Mouse (Mus musculus): ENCODE measurements around the gene Cse1l.

Gene Cse1l

DNA sequence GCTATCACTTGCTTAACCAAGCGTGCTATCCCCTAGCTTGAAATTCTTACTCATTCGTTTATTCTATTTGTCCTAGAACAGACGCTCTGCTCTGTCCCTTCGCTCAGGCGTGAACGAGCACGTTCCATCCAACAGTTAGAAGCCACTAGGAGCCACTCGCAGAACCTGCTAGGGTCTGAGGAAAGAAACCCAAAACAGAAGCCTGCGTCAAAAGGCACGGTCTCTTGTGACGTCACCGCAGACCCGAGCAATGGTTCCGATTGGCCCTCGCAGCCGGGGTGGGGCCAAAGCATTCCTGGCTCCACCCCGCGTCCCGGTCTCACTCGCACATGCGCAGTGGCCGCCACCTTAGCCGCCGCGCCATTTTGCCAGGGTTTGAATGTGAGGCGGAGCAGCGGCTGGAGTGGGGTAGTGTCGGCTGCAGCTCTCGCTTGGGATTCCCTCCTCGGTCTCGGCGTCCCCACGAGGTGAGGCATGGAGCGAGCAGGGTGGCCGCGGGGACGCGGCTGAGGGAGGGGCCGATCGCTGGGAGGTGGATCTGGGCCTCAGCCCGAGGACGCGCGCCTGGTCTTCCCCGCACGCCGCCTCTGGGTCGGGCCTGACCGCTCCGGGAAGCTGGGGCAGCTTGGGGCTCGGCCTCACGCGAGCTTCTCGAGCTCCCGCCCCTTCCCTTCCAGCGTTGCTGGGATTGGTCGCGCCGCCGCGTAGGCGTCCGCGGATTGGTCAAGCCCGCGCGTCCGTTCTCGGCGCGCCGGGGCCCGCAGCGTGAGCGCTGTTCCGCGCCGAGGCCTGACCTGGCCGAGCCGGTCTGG, at the start of gene Cse1l:
TSS of gene Cse1l (plus strand) at position 330 of the 812 bp plus-strand sequence.
- peak; percentile 98 to 99 for DNase-seq (ENCODE audit: inconsistent age in 2 of 2, low spot score in 1 of 2)

DNA sequence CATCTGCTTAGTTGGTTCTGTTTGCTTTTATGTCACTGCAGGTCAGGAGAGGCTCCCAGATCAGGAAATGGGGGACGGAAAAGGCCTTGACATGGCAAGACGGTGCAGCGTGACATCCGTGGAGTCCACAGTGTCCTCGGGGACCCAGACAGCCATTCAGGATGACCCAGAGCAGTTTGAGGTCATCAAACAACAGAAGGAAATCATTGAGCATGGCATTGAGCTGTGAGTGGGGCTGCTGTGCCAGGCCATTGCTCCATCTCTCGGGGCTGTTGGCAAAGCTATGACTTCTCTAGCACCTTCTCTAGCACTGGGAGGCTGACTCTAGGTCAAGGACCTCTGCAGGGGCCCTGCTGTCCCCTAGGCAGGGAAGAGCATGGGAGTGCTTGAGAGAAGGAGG, 49.5 kb upstream of the Cse1l start:
- peak in 1 of 2 experiments; percentile 76 for DNase-seq (ENCODE audit: inconsistent age in 2 of 2, low spot score in 1 of 2)

GRCm38 (mm10) chr2:166857118-166857517, 48.7 kb upstream of the Cse1l start:
- DNase-seq (ENCODE audit: inconsistent age in 2 of 2, low spot score in 1 of 2): peak in 1 of 2 experiments; percentile 52

- DNase-seq (ENCODE audit: inconsistent age in 2 of 2, low spot score in 1 of 2): peak in 1 of 2 experiments; percentile 39
Measured at GRCm38 (mm10) chr2:166859214-166859613, 46.6 kb upstream of the Cse1l start.

GRCm38 (mm10) chr2:166862505-166862904, 43.3 kb upstream of the Cse1l start:
- DNase-seq (ENCODE audit: inconsistent age in 2 of 2, low spot score in 1 of 2): no peak

- DNase-seq (ENCODE audit: inconsistent age in 2 of 2, low spot score in 1 of 2): no peak
Measured at GRCm38 (mm10) chr2:166865476-166865875, 40.4 kb upstream of the Cse1l start.

DNA sequence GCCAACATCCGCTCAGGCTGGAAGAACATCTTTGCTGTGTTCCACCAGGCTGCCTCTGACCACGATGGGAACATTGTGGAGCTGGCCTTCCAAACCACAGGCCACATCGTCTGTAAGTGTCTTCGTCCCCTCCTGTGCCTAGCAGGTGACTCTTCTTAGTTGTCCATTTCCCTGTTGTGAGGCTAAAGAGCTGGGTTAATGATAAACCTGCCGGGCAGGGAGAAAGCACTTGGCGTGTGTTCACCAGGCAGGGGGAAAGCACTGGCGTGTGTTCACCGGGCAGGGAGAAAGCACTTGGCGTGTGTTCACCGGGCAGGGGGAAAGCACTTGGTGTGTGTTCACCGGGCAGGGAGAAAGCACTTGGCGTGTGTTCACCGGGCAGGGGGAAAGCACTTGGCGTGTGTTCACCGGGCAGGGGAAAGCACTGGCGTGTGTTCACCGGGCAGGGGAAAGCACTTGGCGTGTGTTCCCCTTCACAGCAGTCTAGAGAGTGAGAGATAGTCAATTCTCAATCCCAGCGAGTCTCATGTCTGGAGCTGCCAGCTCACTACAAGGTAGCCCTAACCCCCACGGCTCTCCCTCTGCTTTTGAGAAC, 35.5 kb upstream of the Cse1l start:
- DNase-seq (ENCODE audit: inconsistent age in 2 of 2, low spot score in 1 of 2): no peak

GRCm38 (mm10) chr2:166870899-166871298, 34.9 kb upstream of the Cse1l start:
- DNase-seq (ENCODE audit: inconsistent age in 2 of 2, low spot score in 1 of 2): no peak

GRCm38 (mm10) chr2:166874675-166875280, 31.1 kb upstream of the Cse1l start:
- DNase-seq (ENCODE audit: inconsistent age in 2 of 2, low spot score in 1 of 2): no peak

DNA sequence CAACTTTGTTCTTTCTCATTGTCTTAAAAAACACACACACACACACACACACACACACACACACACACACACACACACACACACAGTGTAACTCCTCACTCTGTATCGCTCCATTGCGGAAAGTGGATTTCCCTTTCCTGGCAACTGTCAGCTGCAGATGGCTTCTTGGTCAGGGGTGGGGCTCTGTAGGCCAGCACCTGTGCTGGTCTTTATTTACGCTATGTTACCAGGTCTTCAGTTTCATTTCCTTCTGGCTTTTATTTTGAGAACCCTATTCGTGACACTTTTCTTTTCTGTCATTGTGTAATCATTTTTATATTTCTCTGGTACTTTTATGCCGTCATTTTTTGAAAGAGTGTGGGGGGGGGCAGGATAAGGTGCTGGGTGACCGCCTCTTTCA, 30.3 kb upstream of the Cse1l start:
- DNase-seq (ENCODE audit: inconsistent age in 2 of 2, low spot score in 1 of 2): no peak

- no peak for DNase-seq (ENCODE audit: inconsistent age in 2 of 2, low spot score in 1 of 2)
Measured at GRCm38 (mm10) chr2:166876331-166876730, 29.5 kb upstream of the Cse1l start.

GRCm38 (mm10) chr2:166885066-166885465, 20.8 kb upstream of the Cse1l start:
- DNase-seq (ENCODE audit: inconsistent age in 2 of 2, low spot score in 1 of 2): peak in 1 of 2 experiments; percentile 46

GRCm38 (mm10) chr2:166885619-166886018, 20.2 kb upstream of the Cse1l start:
- no peak for DNase-seq (ENCODE audit: inconsistent age in 2 of 2, low spot score in 1 of 2)

- no peak for DNase-seq (ENCODE audit: inconsistent age in 2 of 2, low spot score in 1 of 2)
Measured at GRCm38 (mm10) chr2:166886231-166886630, 19.6 kb upstream of the Cse1l start.

DNA sequence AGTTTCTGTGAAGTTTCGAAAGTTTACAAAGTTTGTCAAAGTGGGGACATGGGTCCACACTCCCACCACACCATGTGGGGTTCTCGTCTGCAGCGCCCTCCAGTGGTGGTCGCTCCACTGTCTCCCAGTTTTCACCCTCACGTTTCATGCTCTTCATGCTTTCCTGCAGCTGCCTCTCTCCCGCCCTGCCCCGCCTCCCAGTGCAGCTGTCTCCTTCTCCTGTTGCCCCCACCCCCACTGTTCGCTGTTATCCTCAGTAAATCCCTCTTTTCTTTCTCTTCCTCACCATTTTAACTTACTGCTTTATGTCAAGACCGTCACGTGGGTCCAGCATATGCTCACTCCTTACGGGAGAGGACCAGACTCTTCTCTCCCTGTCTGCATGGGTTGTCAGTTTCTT, 18.0 kb upstream of the Cse1l start:
- no peak for DNase-seq (ENCODE audit: inconsistent age in 2 of 2, low spot score in 1 of 2)

DNA sequence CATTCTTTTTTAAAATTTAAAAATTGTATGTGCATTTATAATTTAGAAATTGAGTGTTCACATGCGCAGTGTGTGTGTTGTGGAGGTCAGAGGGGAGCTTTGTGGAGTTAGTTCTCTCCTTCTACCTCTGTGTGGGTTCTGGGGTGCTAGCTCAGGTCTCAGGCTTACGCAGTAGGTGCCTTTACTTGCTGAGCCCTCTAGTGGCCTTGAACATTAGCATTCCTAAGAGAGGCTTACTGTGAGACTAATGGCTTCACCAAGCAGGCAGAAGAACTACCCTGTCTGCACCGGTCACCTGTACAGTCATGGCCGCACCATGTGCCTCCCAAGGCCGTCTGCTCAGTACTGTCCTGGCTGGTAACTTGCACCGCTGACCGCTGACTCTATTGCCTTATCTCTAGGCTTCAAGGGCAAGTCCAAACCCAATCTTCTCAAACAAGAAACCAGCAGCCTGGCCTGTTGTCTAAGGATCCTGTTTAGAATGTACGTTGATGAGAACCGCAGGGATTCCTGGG, 14.4 kb upstream of the Cse1l start:
- DNase-seq (ENCODE audit: inconsistent age in 2 of 2, low spot score in 1 of 2): peak; percentile 82 to 83

GRCm38 (mm10) chr2:166892158-166892680, 13.6 kb upstream of the Cse1l start:
- peak in 1 of 2 experiments; percentile 48 for DNase-seq (ENCODE audit: inconsistent age in 2 of 2, low spot score in 1 of 2)

DNA sequence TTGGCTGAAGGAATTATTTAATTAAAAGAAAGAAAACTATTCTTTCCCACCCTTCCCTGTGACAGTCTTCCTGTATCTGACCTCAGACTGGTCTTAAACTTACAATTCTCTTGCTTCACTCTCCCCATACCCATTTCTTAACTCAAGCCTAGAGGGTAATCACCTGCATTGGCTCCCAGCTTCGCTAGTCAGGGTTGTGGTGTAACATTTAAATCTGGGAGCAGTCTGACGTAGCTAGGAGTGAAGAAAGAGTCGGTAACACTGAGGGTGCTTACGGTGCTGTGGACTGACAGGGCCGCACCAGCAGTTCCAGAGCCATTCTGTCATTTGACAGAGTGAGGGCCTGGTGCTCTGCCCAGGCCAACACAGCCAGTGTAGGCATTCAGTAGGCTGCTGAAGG, 12.8 kb upstream of the Cse1l start:
- no peak for DNase-seq (ENCODE audit: inconsistent age in 2 of 2, low spot score in 1 of 2)

DNA sequence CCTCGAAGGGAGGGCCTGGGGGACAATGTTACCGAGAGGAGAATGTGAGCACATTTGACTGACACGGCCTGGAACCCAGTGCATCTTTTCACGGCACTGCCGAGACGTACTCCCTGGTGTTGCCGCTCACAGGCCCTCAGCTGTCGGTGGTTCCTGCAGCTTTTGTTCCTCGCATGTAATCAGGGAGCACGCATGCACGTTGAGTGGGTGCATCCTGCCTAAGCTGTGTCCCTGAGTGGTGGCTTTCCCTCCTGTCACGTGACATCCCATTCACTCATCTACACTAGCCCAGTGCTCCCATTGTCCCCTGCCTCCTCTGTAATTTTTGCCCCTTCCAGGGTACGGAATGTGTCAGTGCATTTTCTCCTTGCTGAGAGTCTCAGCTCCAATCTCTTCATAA, 9.5 kb upstream of the Cse1l start:
- DNase-seq (ENCODE audit: inconsistent age in 2 of 2, low spot score in 1 of 2): no peak

GRCm38 (mm10) chr2:166896974-166897373, 8.9 kb upstream of the Cse1l start:
- no peak for DNase-seq (ENCODE audit: inconsistent age in 2 of 2, low spot score in 1 of 2)

- no peak for DNase-seq (ENCODE audit: inconsistent age in 2 of 2, low spot score in 1 of 2)
Measured at GRCm38 (mm10) chr2:166899161-166899560, 6.7 kb upstream of the Cse1l start.

DNA sequence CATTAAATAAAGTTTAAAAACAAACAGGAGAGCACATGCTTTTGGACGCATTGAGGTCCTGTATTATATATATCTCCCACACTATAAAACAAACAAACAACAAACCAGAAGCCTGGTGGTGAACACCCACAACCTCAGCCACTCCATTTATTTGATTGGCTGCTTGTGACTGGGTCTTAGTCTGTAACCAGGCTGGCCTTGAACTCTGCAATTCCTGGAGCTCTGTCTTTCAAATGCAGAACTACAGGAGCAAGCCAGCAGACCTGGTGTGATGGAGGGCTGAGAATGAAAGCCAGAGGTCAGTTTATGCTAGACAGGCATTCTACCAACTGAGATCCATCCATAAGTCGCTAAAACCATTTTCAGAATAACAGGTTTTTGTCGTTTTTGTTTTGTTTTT, 6.1 kb upstream of the Cse1l start:
- no peak for DNase-seq (ENCODE audit: inconsistent age in 2 of 2, low spot score in 1 of 2)

Measured in adrenal gland, adult (tissue).